Mouse (Mus musculus): ENCODE data around the gene Hmcn1. TPM values are rescaled to one million over a fixed set of nuclear protein-coding genes. Genes with fewer than 3 reads are reported as not detected.

Hmcn1 gene
- polyA plus RNA-seq, 1 experiment from 2014 or later = 3.3 TPM

DNA sequence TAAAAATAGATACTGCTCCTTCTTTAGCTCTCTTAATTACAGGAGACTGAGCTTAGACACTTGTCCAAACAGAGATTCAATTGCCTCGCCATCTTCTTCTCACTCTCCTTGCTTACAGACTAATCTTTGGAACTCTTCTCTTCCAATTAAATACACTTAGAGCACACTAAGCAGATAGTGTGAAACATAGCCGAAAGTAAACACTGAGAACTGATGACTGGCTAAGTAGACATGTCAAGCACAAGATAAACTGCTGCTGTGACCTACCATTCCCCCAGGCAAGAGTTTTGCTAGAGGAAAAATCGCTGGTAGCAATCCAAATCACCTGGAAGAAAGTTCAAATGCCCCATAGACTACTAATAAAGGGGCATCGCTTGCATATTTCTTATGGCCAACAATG lies 178.3 kb downstream of the Hmcn1 start:
- ATAC-seq = no peak
- Histone ChIP-seq H3K4me3 (ENCODE audit: low read length) (no peak overlapping the region), H3K4me2 (ENCODE audit: low read depth, low read length) (no peak overlapping the region), H3K4me1 (ENCODE audit: control insufficient read depth, insufficient read depth, low read length) (no peaks in the 10 kb centered on the region), H3K36me3 (ENCODE audit: control insufficient read depth, insufficient read depth, low read length) (no peaks in the 10 kb centered on the region), H3K9ac (ENCODE audit: low read depth, low read length) (no peak overlapping the region), H3K9me3 (ENCODE audit: control insufficient read depth, low read length) (no peaks in the 10 kb centered on the region), H3K27me3 (replicated peaks; ENCODE audit: control insufficient read depth, insufficient read depth, low read length) (no peaks in the 10 kb centered on the region), H3K27ac (ENCODE audit: low read length) (no peak overlapping the region)
- WGBS = 49% methylated on average over 4 of the region's 4 CpGs

GRCm38 (mm10) chr1:150813381-150813780 lies 179.9 kb downstream of the Hmcn1 start:
- H3K9me3 ChIP-seq (ENCODE audit: control insufficient read depth, low read length) = no peaks in the 10 kb centered on the region
- no peaks in the 10 kb centered on the region for H3K36me3 ChIP-seq (ENCODE audit: control insufficient read depth, insufficient read depth, low read length)
- no peaks in the 10 kb centered on the region for H3K27me3 ChIP-seq (replicated peaks; ENCODE audit: control insufficient read depth, insufficient read depth, low read length)
- ATAC-seq = no peak
- H3K27ac ChIP-seq (ENCODE audit: low read length) = no peak overlapping the region
- no peak overlapping the region for H3K9ac ChIP-seq (ENCODE audit: low read depth, low read length)
- no peak overlapping the region for H3K4me3 ChIP-seq (ENCODE audit: low read length)
- H3K4me2 ChIP-seq (ENCODE audit: low read depth, low read length) = no peak overlapping the region
- H3K4me1 ChIP-seq (ENCODE audit: control insufficient read depth, insufficient read depth, low read length) = no peaks in the 10 kb centered on the region

- WGBS = 77% methylated on average over 3 of the region's 3 CpGs
- ATAC-seq = no peak
These were observed 186.4 kb downstream of the Hmcn1 start for GRCm38 (mm10) chr1:150806864-150807263.

GRCm38 (mm10) chr1:150805466-150805865 lies 187.8 kb downstream of the Hmcn1 start:
- Histone ChIP-seq H3K4me2 (ENCODE audit: low read depth, low read length) (no peak overlapping the region), H3K4me3 (ENCODE audit: low read length) (no peak overlapping the region), H3K9ac (ENCODE audit: low read depth, low read length) (no peak overlapping the region), H3K27me3 (replicated peaks; ENCODE audit: control insufficient read depth, insufficient read depth, low read length) (peaks cover 2% of the 10 kb centered on the region; the same call in 1 of the 2 replicates), H3K9me3 (ENCODE audit: control insufficient read depth, low read length) (no peaks in the 10 kb centered on the region), H3K36me3 (ENCODE audit: control insufficient read depth, insufficient read depth, low read length) (no peaks in the 10 kb centered on the region), H3K4me1 (ENCODE audit: control insufficient read depth, insufficient read depth, low read length) (peaks cover 6% of the 10 kb centered on the region; the same call in 1 of the 2 replicates), H3K27ac (ENCODE audit: low read length) (no peak overlapping the region)
- ATAC-seq = no peak
- 89% methylated on average over 2 of the region's 2 CpGs for WGBS

More at GRCm38 (mm10) chr1:150806864-150807263, 186.4 kb downstream of the Hmcn1 start:
- Histone ChIP-seq H3K27ac (ENCODE audit: low read length) (no peak overlapping the region), H3K9me3 (ENCODE audit: control insufficient read depth, low read length) (no peaks in the 10 kb centered on the region), H3K4me1 (ENCODE audit: control insufficient read depth, insufficient read depth, low read length) (peaks cover 4% of the 10 kb centered on the region; the same call in 1 of the 2 replicates), H3K9ac (ENCODE audit: low read depth, low read length) (no peak overlapping the region), H3K27me3 (replicated peaks; ENCODE audit: control insufficient read depth, insufficient read depth, low read length) (peaks cover 2% of the 10 kb centered on the region; the same call in 1 of the 2 replicates), H3K36me3 (ENCODE audit: control insufficient read depth, insufficient read depth, low read length) (no peaks in the 10 kb centered on the region), H3K4me2 (ENCODE audit: low read depth, low read length) (no peak overlapping the region), H3K4me3 (ENCODE audit: low read length) (no peak overlapping the region)

DNA sequence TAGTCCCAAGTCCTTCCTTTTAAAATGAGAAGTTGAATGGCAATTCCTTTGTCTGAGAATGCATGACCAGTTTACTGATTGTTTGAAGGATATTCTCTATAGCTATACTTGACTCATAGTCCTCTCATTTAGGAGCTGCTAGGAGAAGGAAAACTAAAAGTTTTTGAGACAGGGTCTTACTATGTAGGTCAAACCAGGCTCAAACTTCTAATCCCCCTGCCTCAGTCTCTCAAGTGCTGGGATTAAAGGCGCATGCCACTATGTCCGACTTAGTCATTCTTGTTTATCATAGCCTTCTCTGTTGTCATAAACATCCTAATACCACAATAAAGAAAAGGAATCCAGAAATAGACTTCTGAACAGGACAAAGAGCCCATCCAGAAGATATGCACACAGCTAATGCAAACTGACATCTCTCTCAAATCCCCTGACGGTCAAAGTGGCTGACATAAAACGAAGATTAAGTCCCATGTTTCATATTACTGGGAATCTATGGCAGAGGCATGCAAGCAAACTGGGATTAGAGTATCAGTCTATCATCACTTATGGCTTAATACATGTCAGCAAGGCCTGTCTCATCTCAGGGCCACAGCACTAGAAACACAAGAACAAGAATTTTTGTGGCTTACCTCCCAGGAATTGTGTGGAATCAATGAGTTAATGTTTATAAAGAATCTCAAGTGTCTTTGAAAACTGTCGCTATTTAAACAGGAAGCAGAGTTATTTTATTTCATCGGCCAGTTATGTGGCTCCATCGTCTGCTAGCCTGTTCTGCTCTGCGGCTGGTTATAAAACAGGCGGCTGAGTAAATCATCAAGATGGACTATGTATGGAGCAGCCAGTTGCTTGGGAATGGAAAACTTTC lies 188.8 kb downstream of the Hmcn1 start:
- H3K4me3 ChIP-seq (ENCODE audit: low read length) = no peak overlapping the region
- no peak overlapping the region for H3K27ac ChIP-seq (ENCODE audit: low read length)
- H3K27me3 ChIP-seq (replicated peaks; ENCODE audit: control insufficient read depth, insufficient read depth, low read length) = peaks cover 2% of the 10 kb centered on the region; the same call in 1 of the 2 replicates
- no peaks in the 10 kb centered on the region for H3K36me3 ChIP-seq (ENCODE audit: control insufficient read depth, insufficient read depth, low read length)
- H3K9me3 ChIP-seq (ENCODE audit: control insufficient read depth, low read length) = no peaks in the 10 kb centered on the region
- 43% methylated on average over 9 of the region's 9 CpGs for WGBS
- peaks cover 6% of the 10 kb centered on the region; the same call in 1 of the 2 replicates for H3K4me1 ChIP-seq (ENCODE audit: control insufficient read depth, insufficient read depth, low read length)
- H3K4me2 ChIP-seq (ENCODE audit: low read depth, low read length) = no peak overlapping the region
- H3K9ac ChIP-seq (ENCODE audit: low read depth, low read length) = no peak overlapping the region
- peak; percentile 89 for ATAC-seq

GRCm38 (mm10) chr1:150802642-150803041 lies 190.6 kb downstream of the Hmcn1 start:
- H3K27me3 ChIP-seq (replicated peaks; ENCODE audit: control insufficient read depth, insufficient read depth, low read length) = peaks cover 2% of the 10 kb centered on the region; the same call in 1 of the 2 replicates
- no peak overlapping the region for H3K27ac ChIP-seq (ENCODE audit: low read length)
- no peaks in the 10 kb centered on the region for H3K36me3 ChIP-seq (ENCODE audit: control insufficient read depth, insufficient read depth, low read length)
- H3K4me2 ChIP-seq (ENCODE audit: low read depth, low read length) = no peak overlapping the region
- no peak overlapping the region for H3K4me3 ChIP-seq (ENCODE audit: low read length)
- no peak overlapping the region for H3K9ac ChIP-seq (ENCODE audit: low read depth, low read length)
- no peaks in the 10 kb centered on the region for H3K9me3 ChIP-seq (ENCODE audit: control insufficient read depth, low read length)
- 86% methylated on average over 12 of the region's 12 CpGs for WGBS
- ATAC-seq = no peak
- H3K4me1 ChIP-seq (ENCODE audit: control insufficient read depth, insufficient read depth, low read length) = peaks cover 6% of the 10 kb centered on the region; the same call in 1 of the 2 replicates

- Histone ChIP-seq H3K27ac (ENCODE audit: low read length) (no peak overlapping the region), H3K9ac (ENCODE audit: low read depth, low read length) (no peak overlapping the region), H3K27me3 (replicated peaks; ENCODE audit: control insufficient read depth, insufficient read depth, low read length) (peaks cover 2% of the 10 kb centered on the region; the same call in 1 of the 2 replicates), H3K36me3 (ENCODE audit: control insufficient read depth, insufficient read depth, low read length) (no peaks in the 10 kb centered on the region), H3K4me3 (ENCODE audit: low read length) (no peak overlapping the region), H3K9me3 (ENCODE audit: control insufficient read depth, low read length) (no peaks in the 10 kb centered on the region), H3K4me2 (ENCODE audit: low read depth, low read length) (no peak overlapping the region), H3K4me1 (ENCODE audit: control insufficient read depth, insufficient read depth, low read length) (peaks cover 6% of the 10 kb centered on the region; the same call in 1 of the 2 replicates)
- 73% methylated on average over 8 of the region's 8 CpGs for WGBS
- no peak for ATAC-seq
These were observed 192.5 kb downstream of the Hmcn1 start for GRCm38 (mm10) chr1:150800611-150801263.

- ATAC-seq = no peak
- Histone ChIP-seq H3K4me2 (ENCODE audit: low read depth, low read length) (no peak overlapping the region), H3K9me3 (ENCODE audit: control insufficient read depth, low read length) (no peaks in the 10 kb centered on the region)
These were observed 194.6 kb downstream of the Hmcn1 start for GRCm38 (mm10) chr1:150798651-150799050.

DNA sequence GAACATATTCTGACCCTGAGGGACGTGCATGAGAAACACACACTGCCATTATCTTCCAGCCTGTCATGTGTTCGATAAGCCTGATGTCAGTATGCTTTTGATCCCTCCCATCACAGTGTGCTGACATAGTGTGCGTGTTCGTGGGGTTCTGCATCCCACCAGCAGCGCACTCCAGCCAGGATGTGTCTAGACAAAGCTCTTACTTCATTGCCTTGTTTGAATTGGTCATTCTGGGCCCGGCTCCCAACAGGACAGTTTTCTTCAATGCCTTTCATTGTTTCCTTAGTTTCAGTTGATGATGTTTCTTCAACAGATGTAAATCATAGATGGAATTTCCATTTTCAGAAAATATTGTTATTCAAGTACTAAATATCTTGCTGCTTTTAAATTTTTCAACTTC lies 206.5 kb downstream of the Hmcn1 start:
- H3K36me3 ChIP-seq (ENCODE audit: control insufficient read depth, insufficient read depth, low read length) = no peaks in the 10 kb centered on the region
- no peak overlapping the region for H3K27ac ChIP-seq (ENCODE audit: low read length)
- no peak overlapping the region for H3K4me2 ChIP-seq (ENCODE audit: low read depth, low read length)
- H3K4me1 ChIP-seq (ENCODE audit: control insufficient read depth, insufficient read depth, low read length) = no peaks in the 10 kb centered on the region
- no peaks in the 10 kb centered on the region for H3K27me3 ChIP-seq (replicated peaks; ENCODE audit: control insufficient read depth, insufficient read depth, low read length)
- H3K4me3 ChIP-seq (ENCODE audit: low read length) = no peak overlapping the region
- no peaks in the 10 kb centered on the region for H3K9me3 ChIP-seq (ENCODE audit: control insufficient read depth, low read length)
- 78% methylated on average over 6 of the region's 6 CpGs for WGBS
- H3K9ac ChIP-seq (ENCODE audit: low read depth, low read length) = no peak overlapping the region
- ATAC-seq = no peak

More at GRCm38 (mm10) chr1:150798651-150799050, 194.6 kb downstream of the Hmcn1 start:
- WGBS = 92% methylated on average over 5 of the region's 5 CpGs
- Histone ChIP-seq H3K4me1 (ENCODE audit: control insufficient read depth, insufficient read depth, low read length) (peaks cover 3% of the 10 kb centered on the region; the same call in 1 of the 2 replicates), H3K4me3 (ENCODE audit: low read length) (no peak overlapping the region), H3K36me3 (ENCODE audit: control insufficient read depth, insufficient read depth, low read length) (no peaks in the 10 kb centered on the region), H3K27ac (ENCODE audit: low read length) (no peak overlapping the region), H3K27me3 (replicated peaks; ENCODE audit: control insufficient read depth, insufficient read depth, low read length) (peaks cover 2% of the 10 kb centered on the region; the same call in 1 of the 2 replicates), H3K9ac (ENCODE audit: low read depth, low read length) (no peak overlapping the region)
